9 mouse cellular contexts compared by ENCODE assay signal in genomic region chr10:24222911-24223310, GRCm38 (mm10). TPM values are rescaled to one million over a fixed set of nuclear protein-coding genes. Genes with fewer than 3 reads are reported as not detected.
A peak's percentile ranks its signal among the peaks of the same experiment; 100 is the strongest.
DNase-seq lines count a peak whose midpoint lies in the region; ATAC-seq and TF ChIP-seq lines count a peak whose summit lies in the region.
"Had no signal": no experiment of that assay in that cellular context is flagged by ENCODE, and none has a peak within 500 bp of the region (broad histone marks: within the 10 kb centered on the region; RNA-seq: fewer than 3 reads in every experiment).

No protein-coding gene starts in this region.

- DNase-seq in left cerebral cortex, adult 2 months (ENCODE audit: extremely low spot score in 1 of 2, low spot score in 2 of 2) = no peak
- DNase-seq in left cerebral cortex, postnatal 36 days (ENCODE audit: low spot score in 2 of 2) = no peak
- DNase-seq in forebrain, embryonic 11.5 days (ENCODE audit: low spot score) = no peak
- no peak for DNase-seq in limb, embryonic 11.5 days (ENCODE audit: low spot score)
- DNase-seq in right cerebral cortex, adult 18-20 months = no peak

- H3K4me2 ChIP-seq in forebrain, embryonic 11.5 days (ENCODE audit: low read depth, low read length, severe bottlenecking) = peak overlapping the region; percentile 90
- H3K4me2 ChIP-seq in limb, embryonic 11.5 days (ENCODE audit: low read depth, severe bottlenecking) = peak overlapping the region; percentile 84
- H3K4me2 ChIP-seq in neural tube, embryonic 15.5 days = peak overlapping the region; percentile 74

- H3K4me3 ChIP-seq in left cerebral cortex, adult 2 months = peak overlapping the region; percentile 46; the same call in 1 of the 2 replicates
- H3K4me3 ChIP-seq in forebrain, embryonic 11.5 days (ENCODE audit: low read depth, low read length) = peak overlapping the region; percentile 42
- peak overlapping the region; percentile 40 for H3K4me3 ChIP-seq in limb, embryonic 11.5 days (ENCODE audit: low read depth, low read length)
- peak overlapping the region; percentile 42 for H3K4me3 ChIP-seq in neural tube, embryonic 15.5 days (replicated peaks)

- H3K27ac ChIP-seq in left cerebral cortex, adult 2 months = no peak overlapping the region
- no peak overlapping the region for H3K27ac ChIP-seq in forebrain, embryonic 11.5 days (ENCODE audit: low read depth, low read length)
- H3K27ac ChIP-seq in limb, embryonic 11.5 days (replicated peaks; ENCODE audit: low read depth, low read length) = no peak overlapping the region
- no peak overlapping the region for H3K27ac ChIP-seq in neural tube, embryonic 15.5 days (replicated peaks)

- peak; percentile 34; the same call in 1 of the 2 replicates for ATAC-seq in forebrain, embryonic 11.5 days (replicated peaks; ENCODE audit: low FRiP score)
- no peak for ATAC-seq in limb, embryonic 11.5 days (ENCODE audit: insufficient number of reproducible peaks, low FRiP score, low TSS enrichment, low read depth)
- ATAC-seq in neural tube, embryonic 15.5 days (ENCODE audit: low FRiP score) = no peak; the same call in 1 of the 2 replicates
- no peak for ATAC-seq in activated CD4-positive, CD25-positive, alpha-beta regulatory T cell, adult 4 months
- no peak for ATAC-seq in megakaryocyte progenitor cell, adult 5-6 weeks (replicated peaks; ENCODE audit: poor library complexity)

- 12% methylated on average over 6 of the region's 6 CpGs for WGBS in forebrain, embryonic 11.5 days
- WGBS in limb, embryonic 11.5 days = 12% methylated on average over 6 of the region's 6 CpGs
- 9% methylated on average over 6 of the region's 6 CpGs for WGBS in neural tube, embryonic 15.5 days

- H3K9me3 ChIP-seq in forebrain, embryonic 11.5 days (ENCODE audit: control insufficient read depth, low read length) = no peaks in the 10 kb centered on the region
- no peaks in the 10 kb centered on the region for H3K9me3 ChIP-seq in limb, embryonic 11.5 days (ENCODE audit: control insufficient read depth, low read length)
- no peaks in the 10 kb centered on the region for H3K9me3 ChIP-seq in neural tube, embryonic 15.5 days (replicated peaks)

- peaks cover 8% of the 10 kb centered on the region; the same call in 1 of the 2 replicates for H3K4me1 ChIP-seq in forebrain, embryonic 11.5 days (replicated peaks; ENCODE audit: control insufficient read depth, insufficient read depth, low read length)
- H3K4me1 ChIP-seq in limb, embryonic 11.5 days (ENCODE audit: control insufficient read depth, insufficient read depth, low read length) = no peaks in the 10 kb centered on the region
- H3K4me1 ChIP-seq in neural tube, embryonic 15.5 days = peaks cover 16% of the 10 kb centered on the region

- H3K36me3 ChIP-seq in forebrain, embryonic 11.5 days (ENCODE audit: control insufficient read depth, insufficient read depth, low read length) = no peaks in the 10 kb centered on the region
- no peaks in the 10 kb centered on the region for H3K36me3 ChIP-seq in limb, embryonic 11.5 days (ENCODE audit: control insufficient read depth, insufficient read depth, low read length)
- H3K36me3 ChIP-seq in neural tube, embryonic 15.5 days = no peaks in the 10 kb centered on the region

- no peak for TF ChIP-seq CTCF in left cerebral cortex, adult 2 months (IDR thresholded peaks at IDR 0.05)

- intact Hi-C loops in left cerebral cortex, adult 2 months (cut with DNase I) = no loop called here
- intact Hi-C loops in left cerebral cortex, postnatal 36 days (cut with DNase I) = no loop called here

- H3K9ac ChIP-seq in forebrain, embryonic 11.5 days (ENCODE audit: low read length) = no peak overlapping the region; the same call in 1 of the 2 replicates
- H3K9ac ChIP-seq in limb, embryonic 11.5 days (ENCODE audit: low read length) = no peak overlapping the region
- no peak overlapping the region; the same call in 1 of the 2 replicates for H3K9ac ChIP-seq in neural tube, embryonic 15.5 days (replicated peaks)

- peaks cover 24% of the 10 kb centered on the region for H3K27me3 ChIP-seq in forebrain, embryonic 11.5 days (ENCODE audit: control insufficient read depth, insufficient read depth, low read length)
- peaks cover 23% of the 10 kb centered on the region for H3K27me3 ChIP-seq in limb, embryonic 11.5 days (ENCODE audit: control insufficient read depth, insufficient read depth, low read length)
- H3K27me3 ChIP-seq in neural tube, embryonic 15.5 days (replicated peaks) = peaks cover 29% of the 10 kb centered on the region

RNA-seq across cellular contexts. Expression of gene Moxd1, which starts 0.4 kb away (rescaled TPM):
- 1 to 10 TPM; 7.7 to 9.8 TPM for total RNA-seq in left cerebral cortex, adult 2 months (2021)
- 1 to 10 TPM; 6.2 to 7.0 TPM for total RNA-seq in left cerebral cortex, postnatal 36 days (2021)
- 2.6 and 2.9 TPM in 2 replicates for polyA plus RNA-seq in forebrain, embryonic 11.5 days (2014; fragmentation: Nextera tagmentation; extraction: Ambion mirVana)
- 9.2 and 10.5 TPM in 2 replicates for polyA plus RNA-seq in limb, embryonic 11.5 days (2014; fragmentation: Nextera tagmentation; extraction: Ambion mirVana)
- polyA plus RNA-seq in neural tube, embryonic 15.5 days (2015; fragmentation: Nextera tagmentation; extraction: Ambion mirVana) = 8.6 and 9.0 TPM in 2 replicates
- polyA plus RNA-seq in activated CD4-positive, CD25-positive, alpha-beta regulatory T cell, adult 4 months (2017; shearing (Covaris generic)) = not detected
- not detected in 2 replicates for total RNA-seq in megakaryocyte progenitor cell, adult 5-6 weeks (2015)
- not detected in 2 replicates for total RNA-seq in megakaryocyte progenitor cell, adult 5-6 weeks (2017)
- total RNA-seq: megakaryocyte-erythroid progenitor cell, adult 5-6 weeks had no signal
